Mouse (Mus musculus): Measurements from ENCODE around the gene Serpinb7.

- TF ChIP-seq ZNF384 (IDR thresholded peaks at IDR 0.05; ENCODE audit: low read depth, low read length) = no peak
- TF ChIP-seq MAFK (IDR thresholded peaks at IDR 0.05; ENCODE audit: insufficient read depth, low read depth, low read length) = no peak
- no peak for TF ChIP-seq ZC3H11A (IDR thresholded peaks at IDR 0.05; ENCODE audit: borderline replicate concordance, low read depth, low read length)
- TF ChIP-seq CHD2 (IDR thresholded peaks at IDR 0.05; ENCODE audit: low read depth, low read length) = no peak
- no peak for TF ChIP-seq HCFC1 (IDR thresholded peaks at IDR 0.05; ENCODE audit: borderline replicate concordance, insufficient read depth, low read length)
Observed at GRCm38 (mm10) chr1:107389753-107390152, 9.7 kb upstream of the Serpinb7 start.
